ENCODE assay signal across 10 mouse cellular contexts in genomic region chr4:63238141-63238540, GRCm38 (mm10). TPM values are rescaled to one million over a fixed set of nuclear protein-coding genes. Genes with fewer than 3 reads are reported as not detected.
DNase-seq lines count a peak whose midpoint lies in the region; ATAC-seq lines count a peak whose summit lies in the region.
"Had no signal": no experiment of that assay in that cellular context is flagged by ENCODE, and none has a peak within 500 bp of the region (broad histone marks: within the 10 kb centered on the region; RNA-seq: fewer than 3 reads in every experiment).

No protein-coding gene starts in this region.

- WGBS in heart, embryonic 16.5 days: 26% methylated on average over 7 of the region's 7 CpGs
- WGBS in embryonic facial prominence, embryonic 12.5 days: 19% methylated on average over 7 of the region's 7 CpGs

- no peak for ATAC-seq in heart, embryonic 16.5 days (replicated peaks; ENCODE audit: extremely low read depth, insufficient read depth, low FRiP score)
- no peak for ATAC-seq in embryonic facial prominence, embryonic 12.5 days (ENCODE audit: insufficient number of reproducible peaks, insufficient read depth, low FRiP score, low TSS enrichment)

- no peak overlapping the region for H3K4me3 ChIP-seq in heart, embryonic 16.5 days (ENCODE audit: low read length)
- no peak overlapping the region for H3K4me3 ChIP-seq in embryonic facial prominence, embryonic 12.5 days

- no peak for DNase-seq in heart, adult 18-20 months
- DNase-seq in 3T3-L1 (ENCODE audit: low read depth, low spot score): peak; percentile 64
- DNase-seq in kidney, postnatal 14 days: peak; percentile 41
- no peak for DNase-seq in left cerebral cortex, postnatal 14 days (ENCODE audit: low spot score in 2 of 2)
- DNase-seq in c-Kit-positive CD71-positive TER-119-positive erythroid progenitor cells, embryonic 14.5 days (ENCODE audit: low spot score): no peak
- DNase-seq: cerebellum, postnatal 10 days; thymus, postnatal 4 days had no signal

- H3K27ac ChIP-seq in heart, embryonic 16.5 days (ENCODE audit: low read length): peak overlapping the region; percentile 28; the same call in 1 of the 2 replicates
- H3K27ac ChIP-seq in embryonic facial prominence, embryonic 12.5 days: peak overlapping the region; percentile 72; the same call in 1 of the 2 replicates
- H3K27ac ChIP-seq: macrophage had no signal

- H3K9me3 ChIP-seq in heart, embryonic 16.5 days (replicated peaks; ENCODE audit: control insufficient read depth, low read length): no peaks in the 10 kb centered on the region
- no peaks in the 10 kb centered on the region for H3K9me3 ChIP-seq in embryonic facial prominence, embryonic 12.5 days

- intact Hi-C loops in left cerebral cortex, postnatal 14 days (cut with DNase I): no loop called here

- H3K4me2 ChIP-seq in heart, embryonic 16.5 days (ENCODE audit: low read depth, low read length): no peak overlapping the region
- no peak overlapping the region for H3K4me2 ChIP-seq in embryonic facial prominence, embryonic 12.5 days (replicated peaks)

- H3K9ac ChIP-seq in heart, embryonic 16.5 days (ENCODE audit: low read length): no peak overlapping the region
- no peak overlapping the region for H3K9ac ChIP-seq in embryonic facial prominence, embryonic 12.5 days

- H3K27me3 ChIP-seq in heart, embryonic 16.5 days (ENCODE audit: control insufficient read depth, insufficient read depth, low read length): no peaks in the 10 kb centered on the region
- H3K27me3 ChIP-seq in embryonic facial prominence, embryonic 12.5 days: no peaks in the 10 kb centered on the region

- peaks cover 30% of the 10 kb centered on the region for H3K4me1 ChIP-seq in heart, embryonic 16.5 days (ENCODE audit: control insufficient read depth, insufficient read depth, low read length)
- peaks cover 30% of the 10 kb centered on the region for H3K4me1 ChIP-seq in embryonic facial prominence, embryonic 12.5 days

- H3K36me3 ChIP-seq in heart, embryonic 16.5 days (ENCODE audit: control insufficient read depth, insufficient read depth): peaks cover 8% of the 10 kb centered on the region; the same call in 1 of the 2 replicates
- H3K36me3 ChIP-seq in embryonic facial prominence, embryonic 12.5 days: peaks cover 25% of the 10 kb centered on the region

RNA-seq across cellular contexts. Expression of gene Col27a1, which starts 24.3 kb away (rescaled TPM):
- polyA plus RNA-seq in heart, embryonic 16.5 days (2015; fragmentation: Nextera tagmentation; extraction: Ambion mirVana): 3.0 and 4.5 TPM in 2 replicates
- total RNA-seq in heart, adult 18-20 months (2021): 1 to 10 TPM; 1.1 to 1.6 TPM
- polyA plus RNA-seq in embryonic facial prominence, embryonic 12.5 days (2016; fragmentation: Nextera tagmentation; extraction: Ambion mirVana): 19.3 and 21.8 TPM in 2 replicates
- total RNA-seq in left cerebral cortex, postnatal 14 days (2021): 1 to 10 TPM; 3.1 to 3.4 TPM

Comparison
In these comparisons a context has a peak if more than half of its experiments do, and no peak if none do; other contexts are left out.
1. DNase-seq: peak in 3T3-L1 (single experiment) and kidney, postnatal 14 days (single experiment); none in heart, adult 18-20 months (0 of 2), left cerebral cortex, postnatal 14 days (0 of 2) and c-Kit-positive CD71-positive TER-119-positive erythroid progenitor cells, embryonic 14.5 days (single experiment).